ENCODE assay signal across 12 mouse cellular contexts in the genomic region with DNA sequence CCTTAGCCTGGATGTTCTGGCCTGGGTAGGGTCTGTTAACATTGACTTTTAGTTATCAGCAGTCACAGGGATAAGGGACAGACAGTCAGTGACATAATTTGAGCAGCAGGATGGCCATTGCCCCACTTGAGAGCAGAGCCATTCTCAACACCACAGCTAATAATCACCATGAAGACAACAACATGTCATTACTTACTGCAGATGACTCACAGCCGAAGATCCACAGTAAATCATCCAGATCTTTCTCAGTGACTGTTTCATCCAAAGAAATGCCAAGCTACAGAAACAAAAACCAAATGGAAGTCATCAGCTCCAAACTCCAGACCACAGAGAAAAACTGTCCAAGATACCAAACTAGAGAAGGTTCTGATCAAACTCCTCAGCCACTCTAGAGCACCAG. TPM values are rescaled to one million over a fixed set of nuclear protein-coding genes. Genes with fewer than 3 reads are reported as not detected.
"Had no signal": no experiment of that assay in that cellular context is flagged by ENCODE, and none has a peak within 500 bp of the region (broad histone marks: within the 10 kb centered on the region; RNA-seq: fewer than 3 reads in every experiment).

No protein-coding gene starts in this region.

- H3K36me3 ChIP-seq: limb, embryonic 15.5 days; liver, embryonic 12.5 days; neural tube, embryonic 15.5 days had no signal

- H3K4me3 ChIP-seq: limb, embryonic 15.5 days; liver, embryonic 12.5 days; midbrain, embryonic 13.5 days; neural tube, embryonic 15.5 days had no signal

- H3K4me2 ChIP-seq: limb, embryonic 15.5 days; liver, embryonic 12.5 days; midbrain, embryonic 13.5 days; neural tube, embryonic 15.5 days had no signal

- H3K27ac ChIP-seq: kidney, postnatal 0 days; limb, embryonic 15.5 days; liver, embryonic 12.5 days; midbrain, embryonic 13.5 days; neural tube, embryonic 15.5 days; stomach, postnatal 0 days had no signal

- H3K9ac ChIP-seq: limb, embryonic 15.5 days; liver, embryonic 12.5 days; midbrain, embryonic 13.5 days; neural tube, embryonic 15.5 days had no signal

- ATAC-seq: liver, embryonic 12.5 days; midbrain, embryonic 13.5 days had no signal

- H3K9me3 ChIP-seq: limb, embryonic 15.5 days; liver, embryonic 12.5 days; midbrain, embryonic 13.5 days; neural tube, embryonic 15.5 days had no signal

- DNase-seq: kidney, adult 11 months; kidney, adult 9 months; kidney, postnatal 36 days; layer of hippocampus, adult 9-11 months; layer of hippocampus, postnatal 36 days had no signal

- H3K4me1 ChIP-seq: limb, embryonic 15.5 days; liver, embryonic 12.5 days; midbrain, embryonic 13.5 days; neural tube, embryonic 15.5 days had no signal

- H3K27me3 ChIP-seq: limb, embryonic 15.5 days; liver, embryonic 12.5 days; midbrain, embryonic 13.5 days; neural tube, embryonic 15.5 days had no signal

RNA-seq across cellular contexts. Expression of a gene that starts 38.9 kb away (rescaled TPM):
- total RNA-seq: megakaryocyte progenitor cell, adult 5-6 weeks had no signal
